Mouse (Mus musculus) kidney, adult 2 months (tissue): ENCODE measurements around the gene Csnk1g1. TPM values are rescaled to one million over a fixed set of nuclear protein-coding genes. Genes with fewer than 3 reads are reported as not detected.
A peak's percentile ranks its signal among the peaks of the same experiment; 100 is the strongest.

Source experiments
- DNase-seq: peaks from one replicate; pipeline ENCODE4 v3.0.0; 2021
- H3K27ac ChIP-seq: fragments of 200-500 bp; 2 replicates; pipeline ENCODE4 v1.5.1; 2012; ENCODE audit warnings: low read depth, low read length, control low read depth, inconsistent platforms; ENCODE audit not compliant: insufficient read depth
- H3K27me3 ChIP-seq: fragments of 200-500 bp; replicated peaks from 2 replicates; pipeline ENCODE4 v1.6.1; 2012; ENCODE audit warnings: mild to moderate bottlenecking, moderate library complexity, low read length, inconsistent platforms; ENCODE audit not compliant: control insufficient read depth, insufficient read depth
- H3K36me3 ChIP-seq: fragments of 200-500 bp; 2 replicates; pipeline ENCODE4 v1.6.1; 2012; ENCODE audit warnings: mild to moderate bottlenecking, moderate library complexity, low read length, inconsistent platforms; ENCODE audit not compliant: control insufficient read depth, insufficient read depth
- H3K4me1 ChIP-seq: fragments of 200-500 bp; 2 replicates; pipeline ENCODE4 v1.6.1; 2011; ENCODE audit warnings: low read length; ENCODE audit not compliant: control insufficient read depth, insufficient read depth
- H3K4me3 ChIP-seq: fragments of 200-500 bp; 2 replicates; pipeline ENCODE4 v1.5.1; 2011; ENCODE audit warnings: mild to moderate bottlenecking, low read depth, low read length, control low read depth; ENCODE audit not compliant: insufficient read depth
- CTCF ChIP-seq: fragments of 200-500 bp; conservative IDR thresholded peaks from 2 replicates; pipeline ENCODE4 v1.5.1; 2011; ENCODE audit warnings: low read depth, mild to moderate bottlenecking, control low read depth, low read length, moderate library complexity, mixed read lengths; ENCODE audit not compliant: insufficient read depth, insufficient read length
- POLR2A ChIP-seq: fragments of 200-500 bp; IDR thresholded peaks from one replicate; pipeline ENCODE4 v1.6.1; 2011; ENCODE audit warnings: low read depth, low read length, control low read depth
- WGBS: fragments of 180-500 bp; shearing (Covaris S2); methylation state at CpG from one replicate; pipeline ENCODE4 v1.1.7; 2018; 5-methylcytosine and 5-hydroxymethylcytosine counted together
- polyA plus RNA-seq: library from polyadenylated mRNA; depleted of rRNA; stranded (reverse); fragments of >200 nt; gene quantifications from 2 replicates; pipeline ENCODE4 v1.2.3, GENCODE M21; 2012

Csnk1g1 gene
- polyA plus RNA-seq, 1 experiment: 4.3 TPM

DNA sequence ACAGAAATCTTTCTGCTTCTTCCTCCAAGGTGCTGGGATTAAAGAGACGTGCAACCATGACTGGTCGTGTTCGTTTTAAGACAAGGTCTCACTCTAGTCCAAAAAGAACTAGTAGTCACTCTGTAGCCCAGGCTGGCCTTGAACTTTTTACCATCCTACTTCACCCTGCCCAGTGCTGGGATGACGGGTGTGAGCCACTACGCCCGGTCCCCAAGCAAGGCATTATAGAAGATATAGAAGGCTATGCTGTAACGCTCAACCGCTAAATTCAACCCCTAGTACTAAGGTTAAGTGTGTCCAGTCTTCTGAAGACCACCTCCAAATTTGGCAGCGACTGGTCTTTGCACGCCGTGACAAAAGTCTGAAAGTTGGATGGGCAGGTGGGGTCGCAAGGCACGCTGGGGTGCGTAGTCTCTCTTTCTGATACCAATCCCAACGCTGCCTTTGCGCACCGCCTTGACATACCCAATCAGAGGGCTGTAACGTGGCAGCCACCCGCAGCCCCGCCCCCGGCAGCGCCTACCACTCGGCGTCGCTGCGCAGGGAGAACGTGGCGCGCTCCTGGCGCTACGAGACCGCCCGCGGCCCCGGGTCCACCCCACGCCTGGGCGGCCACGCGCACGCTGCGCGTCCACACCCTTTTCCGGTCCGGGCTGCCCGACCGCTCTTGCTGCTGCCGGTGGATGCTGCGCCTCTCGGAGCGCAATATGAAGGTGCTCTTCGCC is 151.0 kb downstream of the Csnk1g1 start, which contains the start of gene Ppib:
Gene Ppib (plus strand): TSS at position 640 of the 725 bp plus-strand sequence.
- H3K27ac ChIP-seq: peak within 1 kb of the TSS; percentile 85
- WGBS: 1% methylated on average over 51 of the region's 51 CpGs
- TF ChIP-seq CTCF (no peak), POLR2A (peak; percentile 74)
- H3K36me3 ChIP-seq: no peaks in the 10 kb centered on the region
- H3K27me3 ChIP-seq: no peaks in the 10 kb centered on the region
- H3K4me3 ChIP-seq: peak within 1 kb of the TSS; percentile 89
- DNase-seq: peak; percentile 99
- peaks cover 7% of the 10 kb centered on the region; the same call in 1 of the 2 replicates for H3K4me1 ChIP-seq

DNA sequence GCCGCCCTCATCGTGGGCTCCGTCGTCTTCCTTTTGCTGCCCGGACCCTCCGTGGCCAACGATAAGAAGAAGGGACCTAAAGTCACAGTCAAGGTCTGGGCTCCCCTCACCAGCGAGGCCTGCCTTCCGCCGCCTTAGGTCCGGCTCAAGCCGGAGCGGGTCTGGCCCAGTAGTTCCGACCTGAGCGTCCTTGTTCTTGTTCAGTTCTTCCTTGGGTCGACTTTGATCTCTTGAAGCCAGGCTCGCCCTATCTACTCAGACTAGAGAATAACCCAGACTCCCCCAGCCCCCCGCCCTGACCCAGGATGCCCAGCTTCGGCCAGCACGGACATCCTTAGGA is 151.6 kb downstream of the Csnk1g1 start:
- no peaks in the 10 kb centered on the region for H3K36me3 ChIP-seq
- peaks cover 7% of the 10 kb centered on the region; the same call in 1 of the 2 replicates for H3K4me1 ChIP-seq
- TF ChIP-seq POLR2A (no peak), CTCF (no peak)
- H3K27me3 ChIP-seq: no peaks in the 10 kb centered on the region
- DNase-seq: no peak
- under 1% methylated on average over 20 of the region's 20 CpGs for WGBS
- H3K4me3 ChIP-seq: peak overlapping the region; percentile 89
- H3K27ac ChIP-seq: peak overlapping the region; percentile 85

DNA sequence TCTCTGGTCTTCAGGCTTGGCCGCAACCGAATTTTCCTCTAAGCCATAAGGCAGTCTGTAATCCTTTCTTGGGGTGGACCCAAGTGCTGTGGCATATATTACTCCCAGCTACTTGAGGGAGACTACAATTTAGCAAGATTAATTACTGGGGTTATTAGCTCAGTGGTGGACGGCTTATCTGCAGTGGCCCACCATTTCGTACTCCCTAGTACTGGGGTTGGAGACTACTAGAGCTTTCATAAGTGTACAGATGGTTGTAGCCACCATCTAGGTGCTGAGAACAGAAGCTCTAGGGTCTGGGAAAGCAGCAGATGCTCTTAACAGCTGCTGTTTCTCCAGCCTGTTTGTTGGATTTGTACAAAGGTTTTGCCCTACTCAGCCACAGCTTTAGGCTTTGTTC is 152.3 kb downstream of the Csnk1g1 start:
- WGBS: 10% methylated on average over 4 of the region's 4 CpGs

DNA sequence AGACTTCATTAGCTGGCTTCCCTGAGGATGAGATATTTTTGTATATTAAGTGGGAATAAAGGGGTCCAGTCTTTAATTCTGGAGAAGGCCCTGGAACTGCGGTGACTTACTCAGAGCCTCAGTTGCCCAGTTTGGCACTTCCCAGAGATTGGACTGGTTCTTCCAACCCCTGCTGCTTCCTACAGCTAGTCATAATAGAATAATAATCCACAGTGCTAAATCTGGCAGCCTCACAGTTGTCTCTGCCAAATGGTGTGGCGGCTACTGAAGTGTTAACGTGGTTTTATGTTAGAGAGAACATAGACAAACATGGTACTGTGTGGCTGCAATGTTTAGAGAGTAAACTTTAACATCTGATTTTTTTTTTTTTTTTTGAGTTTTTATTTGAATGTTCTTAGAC is 152.9 kb downstream of the Csnk1g1 start:
- Histone ChIP-seq H3K27me3 (no peaks in the 10 kb centered on the region), H3K4me3 (no peak overlapping the region), H3K27ac (no peak overlapping the region), H3K4me1 (peaks cover 7% of the 10 kb centered on the region; the same call in 1 of the 2 replicates), H3K36me3 (no peaks in the 10 kb centered on the region; the same call in 1 of the 2 replicates)
- no peak for DNase-seq
- TF ChIP-seq POLR2A: no peak
- no peak for TF ChIP-seq CTCF
- 71% methylated on average over 3 of the region's 3 CpGs for WGBS

More for the DNA sequence above, 152.3 kb downstream of the Csnk1g1 start:
- no peak for DNase-seq
- H3K36me3 ChIP-seq: no peaks in the 10 kb centered on the region
- H3K27ac ChIP-seq: no peak overlapping the region
- H3K4me1 ChIP-seq: peaks cover 7% of the 10 kb centered on the region; the same call in 1 of the 2 replicates
- no peaks in the 10 kb centered on the region for H3K27me3 ChIP-seq
- peak overlapping the region; percentile 89 for H3K4me3 ChIP-seq
- TF ChIP-seq CTCF (no peak), POLR2A (no peak)

DNA sequence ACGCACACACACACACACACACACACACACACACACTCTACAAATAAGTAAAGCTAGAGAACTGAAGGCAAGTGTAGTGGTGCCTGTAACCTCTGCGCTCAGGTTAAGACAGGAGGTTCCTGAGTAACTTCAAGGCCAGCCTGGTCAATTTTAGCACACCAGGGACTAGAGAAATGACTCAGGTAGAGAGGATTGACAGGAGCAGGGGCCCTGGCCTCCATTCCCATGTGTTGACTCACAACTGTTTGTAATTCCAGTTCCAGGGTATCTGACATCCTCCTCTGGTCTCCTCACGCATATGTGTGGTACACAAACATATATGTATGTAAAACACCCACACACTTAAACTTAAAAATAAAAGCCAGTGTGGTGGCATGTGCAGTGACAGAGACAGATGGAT is 154.7 kb downstream of the Csnk1g1 start:
- Histone ChIP-seq H3K36me3 (no peaks in the 10 kb centered on the region; the same call in 1 of the 2 replicates), H3K4me3 (no peak overlapping the region), H3K4me1 (peaks cover 7% of the 10 kb centered on the region; the same call in 1 of the 2 replicates), H3K27me3 (no peaks in the 10 kb centered on the region), H3K27ac (no peak overlapping the region)
- DNase-seq: no peak
- TF ChIP-seq CTCF (no peak), POLR2A (no peak)
- WGBS: 94% methylated on average over 3 of the region's 3 CpGs

DNA sequence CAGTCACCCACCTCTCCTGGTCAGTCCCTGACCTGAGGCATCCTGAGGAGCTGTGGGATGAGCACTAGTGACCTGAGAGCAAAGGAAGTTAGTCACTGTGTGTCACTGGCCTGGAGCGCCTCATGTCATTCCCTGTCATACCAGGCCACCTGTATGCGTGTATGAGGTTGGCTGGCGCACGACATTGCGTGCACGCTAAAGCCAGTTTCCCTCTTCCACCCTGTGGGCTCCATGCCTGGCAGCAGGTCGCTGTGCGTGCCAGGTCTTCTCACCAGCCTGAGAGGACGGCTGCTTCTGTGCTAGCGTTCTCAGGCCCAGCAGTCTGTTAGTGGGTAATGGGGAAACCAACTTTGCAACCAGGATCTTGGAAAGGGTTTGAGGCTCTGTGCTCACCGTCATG is 155.6 kb downstream of the Csnk1g1 start:
- TF ChIP-seq CTCF (no peak), POLR2A (no peak)
- Histone ChIP-seq H3K27ac (no peak overlapping the region), H3K4me1 (peaks cover 7% of the 10 kb centered on the region; the same call in 1 of the 2 replicates), H3K4me3 (no peak overlapping the region), H3K27me3 (no peaks in the 10 kb centered on the region), H3K36me3 (no peaks in the 10 kb centered on the region; the same call in 1 of the 2 replicates)
- DNase-seq: no peak
- 95% methylated on average over 11 of the region's 11 CpGs for WGBS

DNA sequence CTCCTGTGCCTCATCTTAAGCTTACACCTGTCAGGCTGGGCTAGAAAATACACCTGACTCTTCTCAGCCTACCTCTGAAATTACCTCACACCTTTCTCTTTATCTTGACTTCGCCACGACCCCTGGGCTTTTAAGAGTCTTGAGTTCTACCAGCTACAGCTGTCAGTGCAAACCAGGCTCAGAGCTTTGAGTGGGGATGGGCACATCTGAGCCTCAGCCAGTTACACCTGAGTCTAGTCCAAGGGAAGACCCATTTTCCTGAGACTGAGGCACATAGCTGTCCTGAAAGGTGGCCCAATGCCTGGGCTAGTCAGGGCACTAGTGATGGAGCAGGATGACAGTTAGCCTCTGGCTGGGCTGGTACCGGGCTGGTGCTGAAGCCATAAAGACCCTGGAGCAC is 158.1 kb downstream of the Csnk1g1 start:
- no peaks in the 10 kb centered on the region for H3K4me1 ChIP-seq
- no peak for DNase-seq
- TF ChIP-seq POLR2A (no peak), CTCF (no peak)
- H3K27me3 ChIP-seq: no peaks in the 10 kb centered on the region
- H3K36me3 ChIP-seq: no peaks in the 10 kb centered on the region; the same call in 1 of the 2 replicates
- WGBS: 92% methylated on average over 3 of the region's 3 CpGs
- no peak overlapping the region for H3K4me3 ChIP-seq
- H3K27ac ChIP-seq: no peak overlapping the region
